Mouse (Mus musculus) spleen, adult 2 months (tissue): ENCODE data around the gene Robo2.

Source experiments
- CTCF ChIP-seq: fragments of 200-500 bp; IDR thresholded peaks from 2 replicates; pipeline ENCODE4 v1.5.1; 2011; ENCODE audit warnings: mild to moderate bottlenecking, inconsistent platforms; ENCODE audit not compliant: insufficient read depth, insufficient read length, insufficient replicate concordance; ENCODE audit errors: extremely low read depth
- POLR2A ChIP-seq: fragments of 200-500 bp; IDR thresholded peaks from 2 replicates; pipeline ENCODE4 v1.6.1; 2011; ENCODE audit warnings: low read depth, low read length, inconsistent platforms

DNA sequence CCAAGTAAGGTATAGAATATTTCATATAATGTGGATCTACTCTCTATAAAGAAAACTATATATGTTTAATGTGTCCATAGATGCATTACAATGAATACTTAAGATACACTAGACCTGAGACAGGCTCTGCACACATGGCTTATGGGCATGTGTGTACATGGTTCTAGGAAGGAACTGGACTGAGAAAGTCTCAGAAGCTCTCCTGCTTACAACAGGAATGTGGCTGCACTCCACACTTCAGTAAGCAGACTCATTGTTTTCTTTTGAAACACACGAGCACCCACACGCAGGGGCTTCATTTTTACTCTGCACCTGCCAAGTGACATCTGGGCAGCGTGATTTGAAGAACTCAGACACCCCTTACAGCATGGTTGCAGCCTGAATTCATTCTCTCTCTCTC is 364.4 kb downstream of the Robo2 start:
- TF ChIP-seq POLR2A (no peak), CTCF (no peak)
